8 mouse cellular contexts compared by ENCODE assay signal in the genomic region with DNA sequence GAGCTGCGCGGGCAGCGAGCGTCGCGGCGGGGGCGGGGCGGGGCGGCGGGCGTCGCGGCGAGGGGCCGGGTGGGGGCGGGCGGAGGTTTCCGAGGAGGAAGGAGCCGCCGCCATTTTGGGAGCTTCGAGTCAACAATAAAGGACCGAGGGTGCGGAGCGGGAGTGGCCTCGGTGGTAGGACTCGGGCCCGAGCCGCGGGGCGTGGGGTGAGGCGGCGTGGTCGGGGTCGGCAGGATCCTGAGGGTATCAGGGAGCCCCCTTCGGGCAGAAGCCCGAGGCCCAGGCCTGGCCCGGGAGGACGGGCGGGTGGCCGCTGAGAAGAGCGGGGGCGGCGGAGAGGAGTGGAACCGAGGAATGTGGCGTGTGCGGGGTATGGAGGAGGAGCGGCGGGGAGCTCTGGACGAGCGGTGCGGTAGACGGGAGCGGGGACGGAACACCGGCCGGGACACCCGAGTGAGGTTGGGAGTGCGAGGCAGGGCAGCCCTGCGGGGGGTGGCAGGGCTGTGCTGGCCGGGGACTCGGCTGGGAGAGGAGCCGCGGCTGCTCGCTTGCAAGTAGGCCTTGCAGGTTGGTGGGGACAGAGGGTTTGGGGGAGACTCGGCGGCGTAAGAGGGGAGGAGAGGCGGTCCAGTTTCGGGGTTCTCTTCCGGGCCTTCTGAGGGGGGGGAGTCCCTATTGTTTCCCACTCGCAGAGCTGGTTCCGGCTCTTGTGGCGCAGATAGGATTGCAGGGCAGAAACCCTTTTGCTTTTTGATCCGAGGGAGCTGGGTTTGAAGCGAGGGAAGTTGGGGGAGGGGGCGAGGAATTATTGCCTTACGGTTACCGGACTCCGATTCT. TPM values are rescaled to one million over a fixed set of nuclear protein-coding genes. Genes with fewer than 3 reads are reported as not detected.
A peak's percentile ranks its signal among the peaks of the same experiment; 100 is the strongest.
DNase-seq lines count a peak whose midpoint lies in the region; ATAC-seq and TF ChIP-seq lines count a peak whose summit lies in the region.

A gene (plus strand): TSS at position 114 of the 837 bp plus-strand sequence.

- H3K4me1 ChIP-seq in embryonic fibroblast, embryonic 13.5 days (ENCODE audit: control insufficient read depth, insufficient read depth, low read length): no peaks in the 10 kb centered on the region
- peaks cover 23% of the 10 kb centered on the region for H3K4me1 ChIP-seq in heart, embryonic 10.5 days
- peaks cover 34% of the 10 kb centered on the region for H3K4me1 ChIP-seq in kidney, embryonic 15.5 days

- WGBS in heart, embryonic 10.5 days: under 1% methylated on average over 64 of the region's 80 CpGs
- WGBS in kidney, embryonic 15.5 days: 1% methylated on average over 70 of the region's 80 CpGs

- no peak for TF ChIP-seq CTCF in embryonic fibroblast, embryonic 13.5 days (IDR thresholded peaks at IDR 0.05; ENCODE audit: borderline replicate concordance, insufficient read depth, low read length)

- H3K4me3 ChIP-seq in embryonic fibroblast, embryonic 13.5 days (ENCODE audit: insufficient read depth, low read length): peak within 1 kb of the TSS; percentile 100
- peak within 1 kb of the TSS; percentile 100 for H3K4me3 ChIP-seq in heart, embryonic 10.5 days
- H3K4me3 ChIP-seq in kidney, embryonic 15.5 days (replicated peaks): peak within 1 kb of the TSS; percentile 87

- TF ChIP-seq POLR2A in embryonic fibroblast, embryonic 13.5 days (IDR thresholded peaks at IDR 0.05; ENCODE audit: low read depth, low read length): no peak; the same call in 1 of the 2 replicates

- H3K27ac ChIP-seq in embryonic fibroblast, embryonic 13.5 days (ENCODE audit: insufficient read depth, low read length): peak within 1 kb of the TSS; percentile 95
- peak within 1 kb of the TSS; percentile 100 for H3K27ac ChIP-seq in heart, embryonic 10.5 days
- peak within 1 kb of the TSS; percentile 99 for H3K27ac ChIP-seq in kidney, embryonic 15.5 days

- H3K9me3 ChIP-seq in heart, embryonic 10.5 days: no peaks in the 10 kb centered on the region
- no peaks in the 10 kb centered on the region for H3K9me3 ChIP-seq in kidney, embryonic 15.5 days (replicated peaks)

- no peaks in the 10 kb centered on the region for H3K27me3 ChIP-seq in heart, embryonic 10.5 days (ENCODE audit: insufficient read depth, poor library complexity, severe bottlenecking)
- H3K27me3 ChIP-seq in kidney, embryonic 15.5 days: no peaks in the 10 kb centered on the region

- peak; percentile 75 to 78 for DNase-seq in B cell, adult 2 months
- peak; percentile 82 for DNase-seq in brain, adult 2 months (ENCODE audit: low read depth, low spot score)
- peak; percentile 85 for DNase-seq in heart, embryonic 10.5 days (ENCODE audit: low spot score)
- peak; percentile 66 for DNase-seq in liver
- DNase-seq in monocyte, adult 2 months (ENCODE audit: low read depth in 1 of 2, low spot score in 2 of 2): peak; percentile 31 to 56
- peak; percentile 80 to 91 for DNase-seq in spleen, postnatal 4 days (ENCODE audit: low spot score in 2 of 2)

- peaks cover 27% of the 10 kb centered on the region for H3K36me3 ChIP-seq in heart, embryonic 10.5 days
- H3K36me3 ChIP-seq in kidney, embryonic 15.5 days: peaks cover 32% of the 10 kb centered on the region

- peak within 1 kb of the TSS; percentile 99 for H3K9ac ChIP-seq in kidney, embryonic 15.5 days

- peak within 1 kb of the TSS; percentile 61 for H3K4me2 ChIP-seq in kidney, embryonic 15.5 days

- ATAC-seq in kidney, embryonic 15.5 days (replicated peaks; ENCODE audit: low FRiP score): peak; percentile 60

RNA-seq across cellular contexts. Expression of the gene that starts here (rescaled TPM):
- polyA plus RNA-seq in embryonic fibroblast, embryonic 13.5 days (2011; ENCODE audit: insufficient read length, low read depth, missing spikeins): 164 TPM in 2 replicates
- 12.6 and 12.7 TPM in 2 replicates for polyA plus RNA-seq in heart, embryonic 10.5 days (2016; fragmentation: Nextera tagmentation; extraction: Ambion mirVana)
- polyA plus RNA-seq in kidney, embryonic 15.5 days (2015; fragmentation: Nextera tagmentation; extraction: Ambion mirVana): 16.7 and 17.9 TPM in 2 replicates

Comparison
In these comparisons a context has a peak if more than half of its experiments do, and no peak if none do; other contexts are left out.
1. Peak in every context shown above with its lines: DNase-seq, ATAC-seq, H3K4me3 ChIP-seq and H3K27ac ChIP-seq.